Mouse (Mus musculus): ENCODE measurements around the gene Gsdma3.

DNA sequence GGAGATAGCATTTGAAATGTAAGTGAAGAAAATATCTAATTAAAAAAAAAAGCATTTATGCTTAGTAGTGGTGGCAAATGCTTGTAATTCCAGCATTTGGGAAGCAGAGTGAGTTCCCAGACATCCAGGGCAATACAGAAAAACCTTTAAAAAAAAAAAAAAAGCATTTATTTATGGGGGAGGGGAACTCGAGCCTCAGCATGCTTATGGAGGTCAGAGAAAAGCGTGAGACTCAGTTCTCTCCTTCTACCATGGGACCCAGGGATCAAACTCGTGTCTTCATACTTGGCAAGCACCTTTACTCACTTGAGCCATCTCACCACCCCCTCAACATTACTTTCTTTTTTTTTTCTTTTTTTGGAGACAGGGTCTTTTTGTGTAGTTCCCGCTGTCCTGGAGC is 55.0 kb downstream of the Gsdma3 start:
- no peak for TF ChIP-seq POLR2A (IDR thresholded peaks at IDR 0.05; ENCODE audit: extremely low read depth, insufficient read depth, low read length)
- no peak for TF ChIP-seq CTCF (IDR thresholded peaks at IDR 0.05; ENCODE audit: extremely low read depth, insufficient read depth, low read length)

All from cortical plate, adult 2 months (tissue).